In the genomic region with DNA sequence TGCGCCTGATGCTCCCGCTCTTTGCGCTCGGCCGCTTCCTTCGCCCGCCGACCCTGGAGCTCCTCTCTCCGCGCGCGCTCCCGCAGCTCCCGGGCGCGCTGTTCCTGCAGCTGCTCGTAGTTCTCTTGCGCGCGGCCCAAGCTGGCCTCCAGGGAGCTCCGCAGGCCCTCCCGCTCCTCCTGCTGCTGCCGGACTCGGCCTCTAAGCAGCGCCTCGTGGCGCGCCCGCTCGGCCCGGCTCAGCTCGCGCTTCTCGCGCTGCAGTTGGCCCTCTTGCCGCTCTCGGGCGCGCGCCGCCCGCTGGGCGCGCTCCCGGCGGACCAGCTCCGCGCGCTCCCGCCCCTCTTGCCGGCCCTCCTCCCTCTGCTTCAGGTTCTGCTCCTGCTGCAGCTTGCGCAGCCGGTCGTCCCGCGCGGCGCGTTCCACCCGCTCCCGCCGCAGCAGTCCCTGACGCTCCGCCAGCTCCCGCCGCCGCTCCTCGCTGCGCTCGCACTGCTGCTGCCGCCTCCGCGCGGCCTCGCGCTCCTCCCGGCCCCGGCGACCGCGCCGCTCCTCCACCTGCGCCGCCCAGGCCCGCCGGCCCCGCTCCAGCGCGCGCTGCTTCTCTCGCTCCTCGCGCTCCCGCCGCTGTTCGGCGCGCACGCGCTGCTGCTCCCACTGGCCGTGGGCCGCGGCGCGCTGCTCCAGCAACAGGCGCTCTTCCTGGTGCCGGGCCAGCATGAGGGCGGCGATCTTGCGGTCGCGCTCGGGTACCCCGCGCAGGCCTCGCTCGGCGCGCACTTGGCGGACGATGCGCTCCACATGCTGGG, we compare ENCODE assay signal across 8 mouse cellular contexts. TPM values are rescaled to one million over a fixed set of nuclear protein-coding genes. Genes with fewer than 3 reads are reported as not detected.
DNase-seq lines count a peak whose midpoint lies in the region; ATAC-seq lines count a peak whose summit lies in the region.

No protein-coding gene starts in this region.

- H3K27ac ChIP-seq in intestine, embryonic 14.5 days (ENCODE audit: low read depth): no peak overlapping the region
- H3K27ac ChIP-seq in liver, embryonic 16.5 days (ENCODE audit: low read length): no peak overlapping the region
- H3K27ac ChIP-seq in neural tube, embryonic 14.5 days (ENCODE audit: low read depth, low read length): peak overlapping the region; percentile 96

- DNase-seq in T-cell, adult 2 months (ENCODE audit: low spot score): peak; percentile 39
- DNase-seq in cerebellum, adult 9-10 months: peak; percentile 52
- peak; percentile 77 for DNase-seq in gastrocnemius, postnatal 10 days
- peak; percentile 89 for DNase-seq in intestine, embryonic 14.5 days (ENCODE audit: low spot score)
- DNase-seq in urinary bladder, postnatal 4 days (ENCODE audit: low spot score in 2 of 2): peak; percentile 68 to 74
- no peak for DNase-seq in left cerebral cortex, adult 9 months (ENCODE audit: low spot score in 2 of 2)

- H3K9me3 ChIP-seq in intestine, embryonic 14.5 days (ENCODE audit: control insufficient read depth, low read length): no peaks in the 10 kb centered on the region
- H3K9me3 ChIP-seq in liver, embryonic 16.5 days (replicated peaks; ENCODE audit: control insufficient read depth, low read length): no peaks in the 10 kb centered on the region
- H3K9me3 ChIP-seq in neural tube, embryonic 14.5 days (ENCODE audit: control insufficient read depth, low read length): no peaks in the 10 kb centered on the region

- H3K36me3 ChIP-seq in intestine, embryonic 14.5 days (ENCODE audit: control insufficient read depth, insufficient read depth, low read length): no peaks in the 10 kb centered on the region
- no peaks in the 10 kb centered on the region for H3K36me3 ChIP-seq in liver, embryonic 16.5 days (ENCODE audit: control insufficient read depth, insufficient read depth)
- peaks cover 31% of the 10 kb centered on the region; the same call in 1 of the 2 replicates for H3K36me3 ChIP-seq in neural tube, embryonic 14.5 days (ENCODE audit: control insufficient read depth, insufficient read depth, low read length)

- H3K4me3 ChIP-seq in intestine, embryonic 14.5 days (ENCODE audit: low read depth, low read length): peak overlapping the region; percentile 54
- peak overlapping the region; percentile 50 for H3K4me3 ChIP-seq in liver, embryonic 16.5 days (ENCODE audit: low read depth, low read length)
- peak overlapping the region; percentile 66 for H3K4me3 ChIP-seq in neural tube, embryonic 14.5 days (ENCODE audit: low read depth, low read length)

- peaks cover 66% of the 10 kb centered on the region for H3K27me3 ChIP-seq in intestine, embryonic 14.5 days (replicated peaks; ENCODE audit: control insufficient read depth, insufficient read depth, low read length)
- H3K27me3 ChIP-seq in liver, embryonic 16.5 days (ENCODE audit: control insufficient read depth, insufficient read depth, low read depth, low read length): peaks cover 80% of the 10 kb centered on the region
- no peaks in the 10 kb centered on the region for H3K27me3 ChIP-seq in neural tube, embryonic 14.5 days (ENCODE audit: control insufficient read depth, insufficient read depth, low read length)

- peak; percentile 84 for ATAC-seq in intestine, embryonic 14.5 days (replicated peaks; ENCODE audit: low FRiP score, low TSS enrichment, low read depth)
- ATAC-seq in liver, embryonic 16.5 days (ENCODE audit: low read depth): peak; percentile 36; the same call in 1 of the 2 replicates
- ATAC-seq in neural tube, embryonic 14.5 days (ENCODE audit: low read depth): peak; percentile 70

- H3K4me2 ChIP-seq in intestine, embryonic 14.5 days (ENCODE audit: low read length): peak overlapping the region; percentile 94
- peak overlapping the region; percentile 68 for H3K4me2 ChIP-seq in liver, embryonic 16.5 days (ENCODE audit: low read depth, low read length)
- H3K4me2 ChIP-seq in neural tube, embryonic 14.5 days (ENCODE audit: low read depth, low read length): peak overlapping the region; percentile 62

- peaks cover 20% of the 10 kb centered on the region for H3K4me1 ChIP-seq in intestine, embryonic 14.5 days (replicated peaks; ENCODE audit: control insufficient read depth, insufficient read depth, low read length)
- H3K4me1 ChIP-seq in liver, embryonic 16.5 days (ENCODE audit: control insufficient read depth, low read depth, low read length): peaks cover 16% of the 10 kb centered on the region
- peaks cover 26% of the 10 kb centered on the region for H3K4me1 ChIP-seq in neural tube, embryonic 14.5 days (ENCODE audit: control insufficient read depth, insufficient read depth, low read length)

- H3K9ac ChIP-seq in intestine, embryonic 14.5 days (ENCODE audit: low read length): peak overlapping the region; percentile 48
- no peak overlapping the region for H3K9ac ChIP-seq in liver, embryonic 16.5 days (ENCODE audit: low read depth, low read length)
- peak overlapping the region; percentile 90 for H3K9ac ChIP-seq in neural tube, embryonic 14.5 days (replicated peaks; ENCODE audit: low read depth, low read length)

- 1% methylated on average over 105 of the region's 122 CpGs for WGBS in intestine, embryonic 14.5 days
- 1% methylated on average over 111 of the region's 122 CpGs for WGBS in liver, embryonic 16.5 days (ENCODE audit: insufficient replicate concordance)
- 2% methylated on average over 107 of the region's 122 CpGs for WGBS in neural tube, embryonic 14.5 days

RNA-seq across cellular contexts. Expression of gene Ccdc177, which starts 2.5 kb away (rescaled TPM):
- under 1 TPM; 0.07 to 0.09 TPM for total RNA-seq in gastrocnemius, postnatal 10 days (2021)
- polyA plus RNA-seq in intestine, embryonic 14.5 days (2014; fragmentation: Nextera tagmentation; extraction: Ambion mirVana): 0.11 and 0.12 TPM in 2 replicates
- not detected in 2 replicates for polyA plus RNA-seq in liver, embryonic 16.5 days (2015; fragmentation: Nextera tagmentation; extraction: Ambion mirVana)
- 3.1 and 3.6 TPM in 2 replicates for polyA plus RNA-seq in neural tube, embryonic 14.5 days (2014; fragmentation: Nextera tagmentation; extraction: Ambion mirVana)

RNA-seq across cellular contexts. Expression of gene Susd6, which starts 32.4 kb away (rescaled TPM):
- 10 to 100 TPM; 28.6 to 29.2 TPM for total RNA-seq in gastrocnemius, postnatal 10 days (2021)
- polyA plus RNA-seq in intestine, embryonic 14.5 days (2014; fragmentation: Nextera tagmentation; extraction: Ambion mirVana): 20.8 and 21.4 TPM in 2 replicates
- 14.6 and 15.2 TPM in 2 replicates for polyA plus RNA-seq in liver, embryonic 16.5 days (2015; fragmentation: Nextera tagmentation; extraction: Ambion mirVana)
- 11.6 and 13.6 TPM in 2 replicates for polyA plus RNA-seq in neural tube, embryonic 14.5 days (2014; fragmentation: Nextera tagmentation; extraction: Ambion mirVana)

Comparison
In these comparisons a context has a peak if more than half of its experiments do, and no peak if none do; other contexts are left out.
1. DNase-seq: peak in T-cell, adult 2 months (single experiment), cerebellum, adult 9-10 months (single experiment), gastrocnemius, postnatal 10 days (single experiment), intestine, embryonic 14.5 days (single experiment) and urinary bladder, postnatal 4 days (2 of 2); none in left cerebral cortex, adult 9 months (0 of 2).
2. Peak in every context shown above with its lines, with median percentiles within 50 percentile points of each other: ATAC-seq, H3K4me2 ChIP-seq and H3K4me3 ChIP-seq.